Mouse (Mus musculus) liver, postnatal 0 days (tissue): ENCODE data around the gene Dlx4. TPM values are rescaled to one million over a fixed set of nuclear protein-coding genes. Genes with fewer than 3 reads are reported as not detected.

Experiments used
- ATAC-seq: fragments of 200-750 bp; cut with Nextera tagmentation; 2 replicates; pipeline ENCODE4 v1.8.0; 2017; ENCODE audit warnings: mild to moderate bottlenecking, moderate library complexity
- DNase-seq: peaks from one replicate; pipeline ENCODE4 v3.0.0-alpha.2; 2016
- H3K27ac ChIP-seq: fragments of 300-500 bp; sonication (generic); 2 replicates; pipeline ENCODE4 v1.5.1; 2014; ENCODE audit warnings: antibody characterized with exemption, moderate library complexity, mild to moderate bottlenecking, low read depth
- H3K27me3 ChIP-seq: fragments of 300-500 bp; sonication (generic); 2 replicates; pipeline ENCODE4 v1.6.1; 2014; ENCODE audit warnings: low read length, control low read depth, mixed read lengths; ENCODE audit not compliant: insufficient read depth
- H3K36me3 ChIP-seq: fragments of 300-500 bp; sonication (generic); replicated peaks from 2 replicates; pipeline ENCODE4 v1.6.1; 2014; ENCODE audit warnings: mild to moderate bottlenecking, control low read depth, low read length, moderate library complexity, mixed read lengths; ENCODE audit not compliant: insufficient read depth
- H3K4me1 ChIP-seq: fragments of 300-500 bp; sonication (generic); 2 replicates; pipeline ENCODE4 v1.6.1; 2014; ENCODE audit warnings: antibody characterized with exemption, mild to moderate bottlenecking, control low read depth; ENCODE audit not compliant: insufficient read depth
- H3K4me2 ChIP-seq: fragments of 300-500 bp; sonication (generic); 2 replicates; pipeline ENCODE4 v1.6.1; 2014; ENCODE audit warnings: low read depth, mild to moderate bottlenecking, low read length, moderate library complexity, mixed read lengths
- H3K4me3 ChIP-seq: fragments of 300-500 bp; sonication (generic); 2 replicates; pipeline ENCODE4 v1.5.1; 2014; ENCODE audit warnings: low read depth, low read length
- H3K9ac ChIP-seq: fragments of 300-500 bp; sonication (generic); replicated peaks from 2 replicates; pipeline ENCODE4 v1.6.1; 2014; ENCODE audit warnings: mild to moderate bottlenecking, moderate library complexity
- H3K9me3 ChIP-seq: fragments of 300-500 bp; sonication (generic); 2 replicates; pipeline ENCODE4 v1.6.1; 2016; ENCODE audit warnings: mild to moderate bottlenecking, control low read depth, low read length, mixed read lengths
- CTCF ChIP-seq: sonication (generic); IDR thresholded peaks from 2 replicates; pipeline ENCODE4 v1.5.1; 2016; ENCODE audit warnings: antibody characterized with exemption, low read depth
- EP300 ChIP-seq: IDR thresholded peaks from 2 replicates; pipeline ENCODE4 v1.6.1; 2016; ENCODE audit warnings: antibody characterized with exemption, low read depth, mild to moderate bottlenecking
- WGBS: fragments of 180-500 bp; shearing (Covaris S2); extraction: QIAGEN DNeasy Blood & Tissue Kit; methylation state at CpG from one replicate; pipeline ENCODE4 v1.1.7; 2014; ENCODE audit not compliant: insufficient replicate concordance; 5-methylcytosine and 5-hydroxymethylcytosine counted together
- polyA plus RNA-seq: library from polyadenylated mRNA; unstranded; fragments of >200 nt; fragmentation: Nextera tagmentation; extraction: Ambion mirVana; gene quantifications from 2 replicates; pipeline ENCODE4 v1.2.1, GENCODE M21; 2015

Dlx4 gene
- polyA plus RNA-seq, 1 experiment from 2014 or later = 0.08 TPM

DNA sequence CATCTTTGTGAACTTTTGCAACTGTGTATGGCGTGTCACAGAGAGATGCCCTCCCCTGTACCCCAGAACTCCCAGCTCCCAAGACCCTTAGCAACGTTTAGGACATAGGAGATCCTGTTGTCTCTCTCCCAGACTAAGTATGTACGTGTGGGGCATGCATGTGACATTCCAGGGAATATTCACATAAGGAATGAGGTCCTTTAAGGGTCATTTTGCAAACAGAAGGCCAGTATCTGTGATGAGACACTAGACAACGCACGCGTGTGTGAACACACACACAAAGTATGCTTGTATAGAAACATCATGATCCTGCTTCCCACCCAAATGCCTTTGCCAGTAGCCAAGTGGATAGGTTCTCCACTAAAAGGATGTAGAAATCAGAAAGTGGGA is 24.0 kb downstream of the Dlx4 start:
- 37% methylated on average over 6 of the region's 6 CpGs for WGBS

DNA sequence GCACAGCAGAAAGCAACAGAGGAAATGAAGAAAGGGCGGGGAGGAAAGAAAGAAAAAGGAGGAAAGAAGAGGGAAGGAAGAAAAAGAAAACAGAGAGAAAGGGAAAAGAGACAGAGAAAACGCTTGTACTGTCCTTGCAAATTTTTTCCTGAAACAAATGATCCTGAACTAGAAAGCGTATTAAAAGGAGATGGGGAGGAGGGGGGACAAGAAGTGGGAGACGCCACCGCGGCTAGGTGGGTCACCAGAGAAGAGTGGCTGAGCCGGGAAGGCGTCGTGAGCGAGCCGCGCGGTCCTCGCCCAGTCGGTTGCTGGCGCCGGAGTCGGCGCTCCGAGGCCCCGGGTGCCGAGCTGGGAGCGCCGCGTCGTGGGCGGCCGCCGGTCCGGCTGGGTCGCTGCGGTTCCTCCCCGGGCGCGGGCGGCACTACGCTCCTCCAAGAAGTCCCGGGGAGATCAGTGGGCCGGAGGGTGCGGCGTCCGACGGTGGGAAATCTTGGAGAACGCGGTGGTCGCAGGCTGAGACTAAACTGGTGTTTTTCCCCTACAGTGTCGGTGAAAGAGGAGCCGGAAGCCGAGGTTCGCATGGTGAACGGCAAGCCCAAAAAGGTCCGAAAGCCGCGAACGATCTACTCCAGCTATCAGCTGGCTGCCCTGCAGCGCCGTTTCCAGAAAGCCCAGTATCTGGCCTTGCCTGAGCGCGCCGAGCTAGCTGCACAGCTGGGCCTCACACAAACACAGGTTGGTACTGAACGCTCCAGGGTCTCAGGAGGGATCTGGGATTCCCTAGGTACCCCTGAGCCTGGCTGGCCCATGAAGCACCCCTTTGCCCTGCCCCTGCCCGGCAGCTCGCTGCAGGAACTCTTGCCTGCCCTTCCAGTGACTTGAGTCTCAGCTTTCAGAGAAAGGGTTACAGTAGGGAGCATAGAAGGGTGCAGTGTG is 24.6 kb downstream of the Dlx4 start:
- H3K4me2 ChIP-seq = peak overlapping the region; percentile 13; the same call in 1 of the 2 replicates
- H3K27me3 ChIP-seq = peaks cover 83% of the 10 kb centered on the region
- TF ChIP-seq EP300 (no peak), CTCF (no peak)
- H3K27ac ChIP-seq = no peak overlapping the region
- DNase-seq (no peak), ATAC-seq (no peak)
- H3K4me3 ChIP-seq = peak overlapping the region; percentile 10; the same call in 1 of the 2 replicates
- H3K36me3 ChIP-seq = no peaks in the 10 kb centered on the region
- no peak overlapping the region for H3K9ac ChIP-seq
- WGBS = 2% methylated on average over 61 of the region's 63 CpGs
- no peaks in the 10 kb centered on the region for H3K4me1 ChIP-seq
- H3K9me3 ChIP-seq = no peaks in the 10 kb centered on the region

More for the DNA sequence above, 24.0 kb downstream of the Dlx4 start:
- Histone ChIP-seq H3K4me2 (no peak overlapping the region), H3K9ac (no peak overlapping the region), H3K4me3 (no peak overlapping the region), H3K36me3 (no peaks in the 10 kb centered on the region), H3K4me1 (no peaks in the 10 kb centered on the region), H3K27me3 (peaks cover 85% of the 10 kb centered on the region), H3K9me3 (no peaks in the 10 kb centered on the region), H3K27ac (no peak overlapping the region)
- TF ChIP-seq EP300 (no peak), CTCF (no peak)
- no peak for DNase-seq
- no peak for ATAC-seq

DNA sequence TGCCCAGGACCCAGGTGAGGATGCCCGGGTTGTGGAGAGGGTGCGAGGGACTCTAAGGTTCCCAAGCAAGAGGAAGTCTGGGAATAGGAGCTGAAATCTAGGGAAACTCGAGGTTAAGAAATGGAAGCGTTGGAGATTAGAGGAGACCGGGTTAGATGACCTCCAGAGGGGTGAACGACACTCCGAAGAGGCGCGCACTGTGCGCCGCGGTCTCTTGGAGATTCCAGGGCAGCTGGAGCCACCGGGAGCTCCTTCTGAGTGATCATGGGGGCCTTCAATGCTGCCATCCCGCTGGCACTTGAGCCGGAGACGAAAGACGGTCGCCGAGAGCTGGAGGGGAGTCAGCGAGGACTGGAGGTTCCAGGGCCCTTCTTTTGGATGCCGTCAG is 25.4 kb downstream of the Dlx4 start:
- Histone ChIP-seq H3K9ac (no peak overlapping the region), H3K4me2 (no peak overlapping the region), H3K27ac (no peak overlapping the region), H3K27me3 (peaks cover 82% of the 10 kb centered on the region), H3K36me3 (no peaks in the 10 kb centered on the region), H3K4me1 (no peaks in the 10 kb centered on the region), H3K4me3 (no peak overlapping the region), H3K9me3 (no peaks in the 10 kb centered on the region)
- no peak for DNase-seq
- no peak for TF ChIP-seq EP300
- TF ChIP-seq CTCF = no peak
- WGBS = 3% methylated on average over 21 of the region's 21 CpGs
- ATAC-seq = no peak

DNA sequence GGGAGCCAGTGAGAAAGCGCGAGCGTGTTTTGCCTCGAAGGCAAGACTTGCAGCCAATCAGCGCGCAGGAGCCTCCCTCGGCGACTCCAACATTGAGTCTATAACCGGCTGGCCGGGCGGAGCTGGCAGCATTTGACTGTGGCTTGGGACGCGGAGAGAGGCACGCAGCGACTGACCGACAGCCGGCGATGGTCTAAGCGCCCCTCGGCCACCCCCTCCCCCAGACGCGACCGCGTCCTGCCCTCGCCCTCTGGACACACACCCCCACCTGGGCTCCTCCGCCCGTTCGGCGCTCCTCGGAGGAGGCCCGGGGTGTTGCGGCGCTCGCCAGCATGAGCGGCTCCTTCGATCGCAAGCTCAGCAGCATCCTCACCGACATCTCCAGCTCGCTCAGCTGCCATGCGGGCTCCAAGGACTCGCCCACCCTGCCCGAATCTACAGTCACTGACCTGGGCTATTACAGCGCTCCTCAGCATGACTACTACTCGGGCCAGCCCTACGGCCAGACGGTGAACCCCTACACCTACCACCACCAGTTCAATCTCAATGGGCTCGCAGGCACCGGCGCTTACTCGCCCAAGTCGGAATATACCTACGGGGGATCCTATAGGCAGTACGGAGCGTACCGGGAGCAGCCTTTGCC is 26.0 kb downstream of the Dlx4 start, which contains the start of gene Dlx3:
Gene Dlx3 (plus strand): TSS at position 130 of the 643 bp plus-strand sequence.
- Histone ChIP-seq H3K4me2 (peak within 1 kb of the TSS; percentile 29; the same call in 1 of the 2 replicates), H3K9ac (no peak within 1 kb of the TSS), H3K4me1 (no peaks in the 10 kb centered on the region), H3K4me3 (0 out of 2 replicates have a peak within 1 kb of the TSS, but pooled peaks have one; percentile 24), H3K27ac (no peak within 1 kb of the TSS), H3K36me3 (no peaks in the 10 kb centered on the region), H3K27me3 (peaks cover 79% of the 10 kb centered on the region), H3K9me3 (no peaks in the 10 kb centered on the region)
- WGBS = 2% methylated on average over 55 of the region's 55 CpGs
- TF ChIP-seq CTCF = no peak
- no peak for TF ChIP-seq EP300
- no peak for DNase-seq
- no peak for ATAC-seq

DNA sequence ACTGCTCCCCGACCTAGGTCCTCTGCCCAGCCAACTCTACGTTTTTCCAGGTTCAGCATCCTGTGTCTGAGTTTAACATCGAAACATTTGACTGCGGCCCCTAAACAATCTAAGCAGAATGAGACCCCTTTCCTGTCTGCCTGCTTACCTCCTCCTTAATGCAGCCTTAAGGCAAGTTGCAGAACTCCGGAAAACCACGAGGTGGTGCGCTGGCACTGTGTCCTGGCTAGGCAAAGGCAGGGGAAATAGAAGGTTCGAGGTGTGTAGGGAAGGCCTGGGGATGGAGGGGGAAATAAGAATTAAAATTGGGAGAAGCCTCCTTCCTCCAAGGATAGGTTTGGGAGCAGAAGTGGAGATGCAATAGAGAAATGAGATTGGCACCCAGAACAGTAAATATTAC is 27.6 kb downstream of the Dlx4 start:
- DNase-seq (peak; percentile 69), ATAC-seq (no peak)
- H3K27ac ChIP-seq = no peak overlapping the region
- H3K9ac ChIP-seq = no peak overlapping the region
- peaks cover 64% of the 10 kb centered on the region for H3K27me3 ChIP-seq
- H3K9me3 ChIP-seq = no peaks in the 10 kb centered on the region
- no peak for TF ChIP-seq EP300
- TF ChIP-seq CTCF = peak; percentile 85
- H3K36me3 ChIP-seq = no peaks in the 10 kb centered on the region
- WGBS = 8% methylated on average over 8 of the region's 8 CpGs
- no peak overlapping the region for H3K4me2 ChIP-seq
- H3K4me3 ChIP-seq = no peak overlapping the region
- H3K4me1 ChIP-seq = no peaks in the 10 kb centered on the region

DNA sequence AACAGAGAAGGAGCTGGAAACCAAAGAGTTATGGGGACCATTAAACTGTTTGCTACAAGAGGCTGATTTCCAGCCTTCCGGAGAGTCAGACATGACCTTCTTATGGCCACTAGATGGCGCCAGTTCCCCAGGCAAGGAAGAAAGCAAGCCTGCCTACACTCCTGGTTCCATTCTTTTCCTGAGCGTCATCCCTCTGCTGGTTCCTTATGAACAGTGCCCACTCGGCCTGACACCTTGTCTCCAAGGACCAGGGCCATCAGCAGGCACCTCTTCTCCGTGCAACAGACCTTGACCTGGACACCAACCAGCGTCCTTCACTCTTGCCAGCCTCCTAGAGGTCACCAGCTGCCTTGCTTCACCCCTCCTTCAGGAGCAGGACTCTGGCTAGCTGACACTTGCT is 29.0 kb downstream of the Dlx4 start:
- H3K27me3 ChIP-seq = peaks cover 49% of the 10 kb centered on the region
- no peaks in the 10 kb centered on the region for H3K4me1 ChIP-seq
- WGBS = 3% methylated on average over 6 of the region's 6 CpGs
- H3K36me3 ChIP-seq = no peaks in the 10 kb centered on the region
- peak; percentile 96 for TF ChIP-seq CTCF
- TF ChIP-seq EP300 = no peak
- no peak overlapping the region for H3K4me2 ChIP-seq
- DNase-seq = peak; percentile 67
- H3K9ac ChIP-seq = no peak overlapping the region
- H3K9me3 ChIP-seq = no peaks in the 10 kb centered on the region
- ATAC-seq = peak; percentile 72
- H3K27ac ChIP-seq = no peak overlapping the region
- H3K4me3 ChIP-seq = no peak overlapping the region
